Mouse (Mus musculus) C2C12 (cell line): Measurements from ENCODE around the gene Antxr1. TPM values are rescaled to one million over a fixed set of nuclear protein-coding genes. Genes with fewer than 3 reads are reported as not detected.

Experiments
- H3K27me3 ChIP-seq: one replicate; pipeline ENCODE4 v1.6.1; 2011; ENCODE audit not compliant: control insufficient read depth, insufficient read depth, insufficient read length
- H3K36me3 ChIP-seq: one replicate; pipeline ENCODE4 v1.6.1; 2011; ENCODE audit not compliant: control insufficient read depth, insufficient read depth
- H3K4me3 ChIP-seq: one replicate; pipeline ENCODE4 v1.5.1; 2011; ENCODE audit warnings: mild to moderate bottlenecking, control low read depth; ENCODE audit not compliant: poor library complexity, insufficient read depth, severe bottlenecking
- H3K79me2 ChIP-seq: one replicate; pipeline ENCODE4 v1.6.1; 2011; ENCODE audit not compliant: control insufficient read depth, insufficient read depth
- H3K79me3 ChIP-seq: one replicate; pipeline ENCODE4 v1.6.1; 2011; ENCODE audit warnings: low read depth, control low read depth
- H3ac ChIP-seq: one replicate; pipeline ENCODE3; 2011; ENCODE audit warnings: low read depth; ENCODE audit not compliant: control insufficient read depth, insufficient read length
- CEBPB ChIP-seq: IDR thresholded peaks from one replicate; pipeline ENCODE4 v1.6.1; 2011; ENCODE audit warnings: low read depth, mild to moderate bottlenecking, control low read depth, moderate library complexity
- CTCF ChIP-seq: IDR thresholded peaks from one replicate; pipeline ENCODE4 v1.5.1; 2011; ENCODE audit not compliant: control insufficient read depth, insufficient read depth, insufficient read length
- FOSL1 ChIP-seq: IDR thresholded peaks from one replicate; pipeline ENCODE4 v1.8.0; 2011; ENCODE audit warnings: mild to moderate bottlenecking, low read length; ENCODE audit not compliant: poor library complexity, insufficient read depth, severe bottlenecking
- MAX ChIP-seq: IDR thresholded peaks from one replicate; pipeline ENCODE4 v1.6.1; 2011; ENCODE audit warnings: mild to moderate bottlenecking, control low read depth
- MYOD1 ChIP-seq: IDR thresholded peaks from one replicate; pipeline ENCODE4 v1.6.1; 2011; ENCODE audit warnings: low read depth; ENCODE audit not compliant: control insufficient read depth, insufficient read length
- MYOG ChIP-seq: IDR thresholded peaks from one replicate; pipeline ENCODE4 v1.6.1; 2011; ENCODE audit not compliant: control insufficient read depth, insufficient read length; ENCODE audit errors: extremely low read depth
- USF1 ChIP-seq: IDR thresholded peaks from one replicate; pipeline ENCODE4 v1.6.1; 2011; ENCODE audit warnings: low read depth, mild to moderate bottlenecking, control low read depth, moderate library complexity
- polyA plus RNA-seq: library from polyadenylated mRNA; unstranded; fragments of >200 nt; fragmentation: generic; extraction: Trizol; gene quantifications from one replicate; pipeline ENCODE4 v1.2.1, GENCODE M21; 2012; ENCODE audit warnings: missing spikeins

The Antxr1 gene
- polyA plus RNA-seq, 1 experiment = 12.5 TPM

GRCm38 (mm10) chr6:87284716-87285364, 50.8 kb downstream of the Antxr1 start:
- no peak overlapping the region for H3K4me3 ChIP-seq
- H3K36me3 ChIP-seq = no peaks in the 10 kb centered on the region
- TF ChIP-seq MYOD1 (no peak), CEBPB (no peak), MAX (no peak), USF1 (no peak), FOSL1 (no peak), MYOG (no peak), CTCF (no peak)

GRCm38 (mm10) chr6:87282346-87282781, 53.3 kb downstream of the Antxr1 start:
- Histone ChIP-seq H3ac (no peak overlapping the region), H3K36me3 (no peaks in the 10 kb centered on the region), H3K27me3 (no peaks in the 10 kb centered on the region), H3K79me2 (no peaks in the 10 kb centered on the region), H3K4me3 (no peak overlapping the region), H3K79me3 (no peaks in the 10 kb centered on the region)
- no peak for TF ChIP-seq MYOG
- no peak for TF ChIP-seq CTCF
- TF ChIP-seq CEBPB = no peak
- no peak for TF ChIP-seq MYOD1
- no peak for TF ChIP-seq MAX
- no peak for TF ChIP-seq FOSL1
- TF ChIP-seq USF1 = no peak

More at GRCm38 (mm10) chr6:87284716-87285364, 50.8 kb downstream of the Antxr1 start:
- H3ac ChIP-seq = no peak overlapping the region
- H3K79me3 ChIP-seq = no peaks in the 10 kb centered on the region
- no peaks in the 10 kb centered on the region for H3K79me2 ChIP-seq
- no peaks in the 10 kb centered on the region for H3K27me3 ChIP-seq

GRCm38 (mm10) chr6:87281771-87282170, 53.9 kb downstream of the Antxr1 start:
- no peak overlapping the region for H3K4me3 ChIP-seq
- no peaks in the 10 kb centered on the region for H3K27me3 ChIP-seq
- H3ac ChIP-seq = no peak overlapping the region
- H3K79me3 ChIP-seq = no peaks in the 10 kb centered on the region
- no peaks in the 10 kb centered on the region for H3K36me3 ChIP-seq
- TF ChIP-seq FOSL1 = no peak
- no peak for TF ChIP-seq CTCF
- TF ChIP-seq CEBPB = no peak
- TF ChIP-seq MAX = no peak
- TF ChIP-seq MYOD1 = no peak
- no peak for TF ChIP-seq MYOG
- no peak for TF ChIP-seq USF1
- H3K79me2 ChIP-seq = no peaks in the 10 kb centered on the region

GRCm38 (mm10) chr6:87278151-87278550, 57.5 kb downstream of the Antxr1 start:
- Histone ChIP-seq H3K27me3 (no peaks in the 10 kb centered on the region), H3K79me3 (no peaks in the 10 kb centered on the region), H3ac (no peak overlapping the region), H3K36me3 (peaks cover 6% of the 10 kb centered on the region), H3K4me3 (no peak overlapping the region), H3K79me2 (no peaks in the 10 kb centered on the region)
- TF ChIP-seq FOSL1 (no peak), USF1 (no peak), CEBPB (no peak), MYOG (no peak), MYOD1 (no peak), MAX (no peak), CTCF (no peak)

- Histone ChIP-seq H3K79me2 (no peaks in the 10 kb centered on the region), H3K27me3 (no peaks in the 10 kb centered on the region), H3K36me3 (peaks cover 6% of the 10 kb centered on the region), H3K4me3 (no peak overlapping the region), H3ac (no peak overlapping the region), H3K79me3 (no peaks in the 10 kb centered on the region)
- TF ChIP-seq MAX (no peak), MYOG (no peak), CEBPB (no peak), FOSL1 (no peak), CTCF (no peak), USF1 (no peak), MYOD1 (no peak)
Observed at GRCm38 (mm10) chr6:87277527-87277926, 58.1 kb downstream of the Antxr1 start.

- no peaks in the 10 kb centered on the region for H3K79me2 ChIP-seq
- H3ac ChIP-seq = no peak overlapping the region
- H3K36me3 ChIP-seq = peaks cover 6% of the 10 kb centered on the region
- no peaks in the 10 kb centered on the region for H3K79me3 ChIP-seq
- no peaks in the 10 kb centered on the region for H3K27me3 ChIP-seq
- no peak overlapping the region for H3K4me3 ChIP-seq
- no peak for TF ChIP-seq MYOG
- TF ChIP-seq USF1 = no peak
- no peak for TF ChIP-seq FOSL1
- TF ChIP-seq MYOD1 = no peak
- no peak for TF ChIP-seq CTCF
- TF ChIP-seq MAX = no peak
- no peak for TF ChIP-seq CEBPB
Observed at GRCm38 (mm10) chr6:87276941-87277340, 58.7 kb downstream of the Antxr1 start.
